Mouse (Mus musculus): ENCODE measurements around the gene Synpo2. TPM values are rescaled to one million over a fixed set of nuclear protein-coding genes. Genes with fewer than 3 reads are reported as not detected.

Synpo2 gene
- 1 to 10 TPM; 2.8 to 4.2 TPM for total RNA-seq (2021)
- long read RNA-seq, partial matches to known transcripts: 0 of 2 reads
- long read RNA-seq, other reads (novel, unspliced or antisense): 2 of 2 reads

- peak; percentile 26 to 48 for DNase-seq (ENCODE audit: low spot score in 2 of 2)
Observed at GRCm38 (mm10) chr3:123235921-123236320, at the start of gene Synpo2. Synpo2 (minus strand) TSS chr3:123236149.

DNA sequence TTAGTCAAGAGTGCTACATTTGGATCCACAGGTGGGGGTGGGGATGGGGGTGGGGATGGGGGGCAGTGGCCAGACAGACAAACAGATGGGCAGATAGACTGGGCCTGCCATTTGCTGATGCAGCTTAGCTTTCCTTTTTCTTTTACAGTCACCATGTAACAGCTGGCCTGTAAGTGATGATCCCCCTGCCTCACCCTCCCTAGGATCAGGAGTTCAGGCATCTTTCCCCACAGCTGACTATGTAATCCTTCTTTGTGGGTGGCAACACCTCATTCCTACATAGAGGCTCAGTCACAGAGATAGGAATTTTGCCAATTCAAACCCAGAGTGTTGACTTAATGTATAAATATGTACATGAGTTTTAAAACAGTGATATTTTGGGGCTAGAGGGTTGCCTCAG, 49.7 kb upstream of the Synpo2 start:
- DNase-seq (ENCODE audit: low spot score in 2 of 2): no peak

- no peak for DNase-seq (ENCODE audit: low spot score in 2 of 2)
Observed at GRCm38 (mm10) chr3:123284284-123284683, 48.3 kb upstream of the Synpo2 start.

DNA sequence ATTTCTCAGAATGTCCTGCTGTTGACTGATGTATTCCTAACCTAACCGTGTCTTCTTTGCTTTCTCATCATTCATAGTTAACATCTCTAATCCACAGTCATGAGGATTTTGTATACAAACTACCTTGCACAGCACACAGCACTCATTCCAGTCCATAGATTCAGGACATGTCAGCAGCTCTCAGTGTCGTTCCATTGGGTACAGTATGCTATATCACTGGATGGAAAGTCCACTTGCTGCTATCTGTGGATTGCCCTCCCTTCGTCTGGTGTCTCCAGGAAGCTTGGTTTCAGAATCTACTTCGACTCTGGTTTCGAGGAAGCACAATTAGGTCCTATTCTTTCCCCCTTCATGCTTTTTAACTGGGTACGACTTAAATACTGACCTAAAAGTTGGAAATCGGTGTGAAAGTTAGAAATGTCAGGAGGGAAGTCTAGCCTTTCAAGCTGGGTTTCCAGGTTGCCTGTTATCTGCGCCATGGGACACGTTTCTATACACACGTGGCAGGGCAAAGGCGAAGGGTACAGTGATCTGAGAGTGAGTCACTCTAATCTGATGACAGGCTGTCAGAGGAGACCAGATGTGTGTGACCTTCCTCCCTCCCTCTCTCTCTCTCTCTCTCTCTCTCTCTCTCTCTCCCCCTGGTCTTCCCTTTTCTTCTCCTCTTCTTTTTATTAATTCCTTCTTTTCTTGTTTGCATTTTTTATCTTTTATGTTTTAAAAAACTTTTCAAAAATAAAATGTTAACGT, 47.1 kb upstream of the Synpo2 start:
- no peak for DNase-seq (ENCODE audit: low spot score in 2 of 2)

DNA sequence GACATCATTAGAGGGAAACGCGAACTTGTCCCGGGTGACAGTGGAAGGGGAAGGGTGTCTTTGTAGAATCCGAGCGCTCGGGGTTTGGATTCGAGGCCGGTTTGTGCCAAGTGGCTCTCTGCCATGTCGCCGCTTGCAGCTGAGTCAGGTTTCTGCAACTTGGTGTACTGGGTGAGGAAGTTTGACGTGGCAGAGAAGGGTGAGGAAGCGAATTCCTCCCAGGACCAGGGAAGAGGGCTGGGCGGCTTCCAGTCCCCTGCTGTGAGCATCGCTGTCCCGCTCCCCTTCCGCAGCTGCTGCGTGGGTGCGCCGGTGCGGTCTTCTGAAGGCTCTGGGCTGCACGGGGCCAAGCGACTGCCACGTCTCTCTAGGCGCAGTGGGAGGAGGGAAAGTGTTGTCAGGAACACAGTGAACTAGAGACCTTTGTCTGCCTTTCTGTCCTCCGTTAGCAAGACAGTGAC, 31.8 kb upstream of the Synpo2 start:
- DNase-seq (ENCODE audit: low spot score in 2 of 2): peak; percentile 63 to 68

- peak; percentile 76 to 84 for DNase-seq (ENCODE audit: low spot score in 2 of 2)
Observed at GRCm38 (mm10) chr3:123266753-123267651, 31.1 kb upstream of the Synpo2 start, which contains the start of gene Sec24d. Sec24d (plus strand) TSS chr3:123267455.

DNA sequence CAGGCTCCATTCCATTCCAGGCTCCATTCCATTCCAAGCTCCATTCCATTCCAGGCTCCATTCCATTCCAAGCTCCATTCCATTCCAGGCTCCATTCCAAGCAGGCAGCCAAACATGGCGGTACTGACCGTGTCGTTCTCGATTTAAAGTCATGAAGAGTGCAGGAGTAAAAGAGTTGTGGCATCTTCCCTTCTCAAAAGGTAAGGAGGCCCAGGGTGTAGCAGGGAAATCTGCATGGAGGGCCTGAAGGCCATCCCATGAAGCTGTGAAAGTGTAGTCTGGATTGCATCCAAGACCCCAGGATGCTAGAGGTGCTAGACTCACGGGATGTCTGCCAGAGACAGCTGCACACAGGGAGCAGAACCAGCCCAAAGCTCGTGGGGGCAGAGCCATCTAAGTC, 28.8 kb upstream of the Synpo2 start:
- DNase-seq (ENCODE audit: low spot score in 2 of 2): peak; percentile 25 to 36

DNA sequence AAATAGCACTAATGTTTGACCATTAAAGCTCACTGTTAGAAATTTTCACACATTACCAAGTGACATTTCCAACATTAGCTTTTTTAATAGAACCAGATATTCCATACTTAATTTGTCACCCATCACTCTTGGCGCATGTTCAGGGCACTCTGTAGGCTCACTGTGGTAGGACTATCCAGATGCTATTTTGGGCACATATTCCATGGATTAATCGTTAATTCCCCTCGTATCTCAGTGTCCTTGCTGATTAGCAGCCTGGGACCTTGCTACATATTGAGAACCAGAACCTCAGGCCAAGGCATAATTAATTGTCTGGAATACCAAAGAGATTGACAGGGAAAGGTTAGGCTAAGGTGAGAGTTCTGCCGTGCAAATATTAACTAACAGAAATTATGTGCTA, 22.8 kb upstream of the Synpo2 start:
- DNase-seq (ENCODE audit: low spot score in 2 of 2): no peak

DNA sequence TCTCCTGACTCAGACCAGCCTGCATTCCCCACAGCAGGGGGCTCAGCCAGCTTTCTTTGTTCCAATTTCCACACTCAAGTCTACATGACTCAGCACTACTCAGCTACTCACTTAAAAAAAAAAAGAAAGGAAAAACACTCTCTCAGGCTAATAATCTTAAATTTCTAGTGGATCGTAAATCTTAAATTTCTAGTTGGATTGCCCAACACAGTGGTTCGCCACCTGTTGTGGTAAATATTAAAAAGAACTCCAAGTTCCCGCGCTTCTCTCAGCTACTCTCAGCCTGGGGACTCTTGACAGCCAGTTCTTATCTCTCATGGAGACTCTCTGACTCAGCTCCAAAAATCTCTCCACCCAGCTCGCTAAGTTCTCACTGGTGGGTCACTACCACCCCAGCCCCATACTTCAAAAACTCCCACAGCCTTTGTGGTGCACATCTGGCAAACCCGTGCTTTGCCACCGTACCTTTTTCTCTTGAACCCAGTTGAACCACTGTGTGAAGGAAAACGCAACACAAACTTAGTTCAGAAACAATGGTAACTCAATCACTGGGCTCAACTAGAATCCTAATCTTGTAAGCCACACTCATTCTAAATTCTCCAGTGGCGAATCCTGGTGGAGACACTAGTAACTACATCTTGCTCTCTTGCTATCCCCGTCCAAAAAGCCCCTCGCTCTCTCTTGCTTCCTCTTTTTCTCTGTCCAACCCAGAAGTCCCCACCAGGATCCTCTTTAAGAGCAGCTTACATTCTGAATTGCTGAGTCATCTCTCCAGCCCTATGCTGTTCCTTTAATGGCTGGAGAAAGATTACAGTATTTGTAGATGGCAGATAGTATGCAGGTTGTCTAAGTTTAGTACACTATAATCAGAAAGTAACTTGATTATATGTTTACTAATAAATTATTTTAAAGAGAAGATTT, 20.5 kb upstream of the Synpo2 start:
- no peak for DNase-seq (ENCODE audit: low spot score in 2 of 2)

- DNase-seq (ENCODE audit: low spot score in 2 of 2): no peak
Observed at GRCm38 (mm10) chr3:123245646-123246045, 9.7 kb upstream of the Synpo2 start.

DNA sequence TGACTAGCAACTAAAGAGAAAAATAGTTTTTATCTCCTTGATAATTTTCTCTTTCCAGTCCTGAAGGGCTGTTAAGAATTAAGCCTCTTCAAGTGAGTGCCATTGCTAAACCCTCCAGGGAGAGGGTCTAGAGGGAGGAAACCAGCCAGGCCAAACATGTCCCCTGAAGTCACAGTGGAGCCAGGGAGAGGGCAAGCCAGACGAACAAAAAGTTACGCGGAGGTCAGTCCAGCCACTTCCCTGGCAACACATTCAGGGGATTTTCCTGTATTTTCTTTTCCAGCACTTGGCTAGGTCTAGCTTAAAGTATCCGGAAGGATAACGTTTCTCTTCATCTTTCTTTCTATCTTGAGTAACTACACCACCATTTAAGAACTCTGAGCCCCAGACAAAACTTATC, 8.4 kb upstream of the Synpo2 start:
- DNase-seq (ENCODE audit: low spot score in 2 of 2): no peak

GRCm38 (mm10) chr3:123237446-123237845, 1.5 kb upstream of the Synpo2 start:
- no peak for DNase-seq (ENCODE audit: low spot score in 2 of 2)

- no peak for DNase-seq (ENCODE audit: low spot score in 2 of 2)
Observed at GRCm38 (mm10) chr3:123237039-123237438, 1.1 kb upstream of the Synpo2 start.

DNA sequence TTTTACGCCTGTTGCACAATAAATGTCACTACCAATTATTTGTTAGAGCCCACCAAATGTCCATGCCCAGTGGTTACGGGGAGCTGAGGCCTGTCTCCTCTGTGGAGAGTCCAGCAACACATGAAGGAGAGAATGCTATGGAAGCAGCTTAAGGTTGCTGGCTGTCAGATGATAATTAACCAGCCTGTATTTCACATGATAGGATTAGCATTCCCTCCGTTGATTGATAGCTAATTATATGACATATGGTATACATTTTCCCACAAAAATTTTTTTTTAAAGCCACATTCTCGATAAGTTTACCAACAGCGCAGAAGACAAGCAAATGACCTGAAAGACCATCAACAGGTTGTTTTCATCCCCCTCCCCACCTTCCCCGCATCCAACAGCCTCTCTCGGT, 454 bp downstream of the Synpo2 start:
- no peak for DNase-seq (ENCODE audit: low spot score in 2 of 2)

DNA sequence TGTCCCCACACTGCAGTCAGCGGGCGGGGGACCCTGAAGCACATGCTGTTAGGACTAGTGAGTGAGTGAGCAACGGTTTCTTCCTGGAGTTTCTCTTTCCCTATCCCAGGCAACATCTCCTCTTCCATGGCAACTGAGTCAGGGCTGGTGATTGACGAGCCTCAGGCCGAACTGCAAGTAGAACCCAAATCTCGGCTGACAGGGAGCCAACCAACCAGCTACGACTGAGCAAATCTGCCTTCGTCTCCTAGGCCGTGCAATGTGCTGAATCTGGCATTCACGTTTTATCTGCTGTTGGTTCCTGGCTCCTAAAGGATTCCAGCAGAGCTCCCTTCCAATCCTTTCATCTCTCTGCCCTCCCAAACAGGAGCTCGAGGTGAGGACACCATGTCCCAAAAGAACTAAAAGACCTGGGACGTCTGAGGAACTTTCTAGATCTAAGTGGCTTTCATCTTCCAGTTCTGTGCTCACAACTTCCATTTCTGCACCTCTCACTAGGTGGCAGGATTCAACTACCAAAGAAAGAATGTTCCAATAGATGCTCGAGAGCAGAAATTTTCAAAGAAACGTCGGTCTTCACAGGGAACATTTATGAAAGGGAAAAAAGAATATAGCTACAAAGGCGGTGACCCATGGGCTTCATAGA, 1.6 kb downstream of the Synpo2 start:
- DNase-seq (ENCODE audit: low spot score in 2 of 2): peak; percentile 28 to 56

- no peak for DNase-seq (ENCODE audit: low spot score in 2 of 2)
Observed at GRCm38 (mm10) chr3:123231639-123232038, 4.3 kb downstream of the Synpo2 start.

GRCm38 (mm10) chr3:123227276-123227675, 8.7 kb downstream of the Synpo2 start:
- DNase-seq (ENCODE audit: low spot score in 2 of 2): no peak

GRCm38 (mm10) chr3:123218646-123219045, 17.3 kb downstream of the Synpo2 start:
- DNase-seq (ENCODE audit: low spot score in 2 of 2): no peak

DNA sequence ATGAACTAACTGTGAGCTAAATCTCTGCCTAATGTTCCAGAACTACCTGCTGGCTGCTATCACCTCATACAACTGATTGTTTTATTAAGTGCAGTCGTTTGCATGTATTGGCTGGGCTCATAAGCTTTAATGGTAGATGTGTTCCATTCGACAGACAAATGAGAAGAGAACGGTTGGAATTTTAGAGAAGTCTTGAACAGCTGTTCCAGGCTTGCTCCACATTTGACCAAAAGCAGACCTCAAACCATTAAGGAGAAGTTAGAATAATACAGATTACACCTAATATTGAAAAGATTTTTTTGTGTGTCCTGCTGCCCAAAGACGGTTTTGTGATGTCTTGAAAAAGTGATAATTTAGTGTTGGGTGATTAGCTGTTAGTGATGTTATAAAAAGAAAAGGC, 27.1 kb downstream of the Synpo2 start:
- DNase-seq (ENCODE audit: low spot score in 2 of 2): no peak

DNA sequence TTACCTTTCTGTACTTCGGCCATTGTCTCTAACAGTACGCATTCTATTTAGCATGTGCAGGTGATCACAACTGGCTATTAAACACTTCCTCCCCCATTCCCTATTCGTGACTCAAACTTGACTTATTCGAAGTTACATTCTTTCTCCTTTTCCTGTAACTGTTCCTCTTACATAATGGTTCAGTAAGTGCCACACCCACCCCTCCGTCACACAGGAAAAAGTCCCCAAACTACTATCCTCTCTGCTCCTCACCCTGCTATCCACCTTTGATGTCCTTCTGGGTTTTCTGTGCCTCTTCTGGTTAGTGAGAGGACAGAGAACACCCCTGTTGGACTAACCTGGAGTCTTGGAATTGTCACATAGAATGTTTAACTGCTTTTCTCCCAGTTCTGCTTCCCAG, 28.6 kb downstream of the Synpo2 start:
- no peak for DNase-seq (ENCODE audit: low spot score in 2 of 2)
